Mouse (Mus musculus): ENCODE data around the gene Npff. TPM values are rescaled to one million over a fixed set of nuclear protein-coding genes. Genes with fewer than 3 reads are reported as not detected.

Gene Npff
- 1 to 10 TPM; 2.5 to 2.8 TPM for total RNA-seq (2021)

DNA sequence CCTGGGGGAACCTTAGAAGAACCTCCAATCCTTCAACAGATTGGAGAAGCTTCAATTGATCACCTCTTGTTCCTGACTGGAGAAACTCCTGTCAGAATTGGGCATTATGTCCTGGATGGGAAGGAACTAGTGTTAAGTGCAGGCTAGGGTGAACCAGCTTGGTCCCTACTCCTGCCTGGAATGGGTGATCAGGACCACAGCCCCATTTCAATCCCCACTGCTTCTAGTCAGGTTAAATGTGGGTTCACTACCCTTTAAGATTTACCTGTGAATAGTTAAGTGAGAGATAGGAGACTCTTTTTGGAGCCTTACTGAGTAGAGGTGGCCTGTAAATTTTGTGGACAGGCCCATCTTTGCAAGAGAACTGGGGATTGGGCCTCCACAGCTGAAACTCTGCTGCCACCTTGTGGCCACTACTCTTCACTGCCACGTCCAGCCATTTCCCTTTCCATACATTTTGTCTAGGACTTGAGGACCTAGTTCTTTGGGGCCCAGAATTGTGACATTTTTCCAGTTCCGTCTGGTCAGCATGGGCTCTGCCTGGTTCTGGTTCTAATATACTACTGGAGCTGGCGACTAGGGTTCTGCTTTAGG lies at the start of gene Npff:
TSS of gene Npff (minus strand) at position 51 of the 594 bp plus-strand sequence.
- intact Hi-C loops (cut with DNase I), result loop anchor here (5.0 kb wide), 1 partner anchor 148 kb away; no protein-coding TSS in a partner anchor
- DNase-seq (ENCODE audit: low spot score), result no peak

DNA sequence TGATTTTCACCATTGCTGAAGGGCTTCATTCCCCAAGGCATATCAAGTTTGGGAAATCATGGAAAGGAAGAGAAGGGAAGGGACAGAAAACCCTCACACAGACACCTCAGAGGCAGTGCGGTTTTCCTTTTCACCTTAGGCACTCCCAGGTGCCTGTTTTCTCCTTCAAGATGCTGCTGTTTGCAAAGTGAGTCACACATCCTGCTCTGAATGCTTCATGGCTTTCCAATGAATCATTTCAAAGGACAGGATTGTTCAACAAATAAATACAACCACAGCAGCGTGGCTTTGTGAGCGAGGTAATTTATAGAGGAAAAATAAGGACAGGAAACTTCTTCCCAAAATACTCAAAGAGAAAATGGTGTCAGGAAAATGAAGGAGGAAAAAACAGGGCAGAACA lies 47.3 kb upstream of the Npff start:
- no peak for DNase-seq (ENCODE audit: low spot score)
- intact Hi-C loops (cut with DNase I), result no loop called here

DNA sequence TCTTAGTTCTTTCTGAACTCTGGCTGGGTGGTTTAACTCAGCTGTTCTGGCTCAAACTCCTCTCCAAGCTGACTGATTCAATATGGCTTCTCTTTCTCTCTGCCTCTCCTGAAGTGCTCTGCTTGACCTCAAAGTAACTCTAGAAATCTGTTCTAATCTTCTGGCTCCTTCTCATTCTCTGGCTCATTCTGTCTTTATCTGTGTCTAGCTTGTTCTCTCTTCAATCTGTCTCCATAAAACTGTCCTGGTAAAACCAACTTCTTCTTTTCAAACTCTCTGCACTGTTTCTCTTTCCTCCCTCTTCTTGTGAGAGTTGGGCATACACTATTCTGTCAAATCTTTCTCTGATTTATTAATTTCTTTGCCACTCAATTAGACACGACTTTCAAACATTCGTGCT lies 43.1 kb upstream of the Npff start:
- intact Hi-C loops (cut with DNase I), result no loop called here
- no peak for DNase-seq (ENCODE audit: low spot score)

DNA sequence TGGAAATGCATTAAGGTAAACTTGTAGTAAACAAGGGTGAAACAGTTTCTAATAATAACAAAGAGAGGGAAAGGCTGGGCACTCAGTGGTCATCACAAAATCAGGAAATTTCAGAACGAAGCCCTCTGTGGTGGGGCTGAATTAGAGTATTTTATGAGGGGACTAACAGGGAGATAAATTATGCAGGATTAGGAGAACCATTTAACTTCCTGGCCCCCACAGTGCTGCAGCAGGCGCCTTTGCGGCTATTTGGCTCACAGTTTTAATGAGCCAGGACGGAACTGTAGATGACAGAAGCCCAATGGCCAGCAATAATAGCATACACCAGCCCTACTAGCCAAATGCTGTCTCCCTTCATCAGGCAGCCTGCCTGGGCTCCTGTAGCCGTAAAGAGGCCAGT lies 38.9 kb upstream of the Npff start:
- no peak for DNase-seq (ENCODE audit: low spot score)
- intact Hi-C loops (cut with DNase I), result loop anchor here (5.0 kb wide), 1 partner anchor 59 kb away; no protein-coding TSS in a partner anchor

DNA sequence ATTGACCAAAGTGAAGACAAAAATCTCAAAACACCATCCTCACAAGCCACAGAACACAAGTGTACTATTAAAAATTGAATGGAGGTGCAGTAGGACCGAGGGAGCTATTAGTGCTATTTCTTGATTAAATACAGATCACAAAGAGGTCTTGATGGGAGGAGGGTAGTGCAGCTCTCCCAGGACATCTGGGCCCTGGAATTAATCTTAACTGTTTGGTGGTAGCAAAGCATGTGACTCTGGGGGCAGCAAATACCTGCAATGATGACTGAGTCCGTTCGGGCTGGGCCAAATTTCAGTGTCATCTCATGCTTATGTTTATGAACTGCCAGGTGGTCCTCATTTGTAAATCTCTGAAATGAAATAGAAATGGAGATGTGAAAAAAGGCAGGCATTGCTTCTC lies 38.3 kb upstream of the Npff start:
- DNase-seq (ENCODE audit: low spot score), result no peak
- intact Hi-C loops (cut with DNase I), result loop anchor here (5.0 kb wide), 1 partner anchor 59 kb away; no protein-coding TSS in a partner anchor

DNA sequence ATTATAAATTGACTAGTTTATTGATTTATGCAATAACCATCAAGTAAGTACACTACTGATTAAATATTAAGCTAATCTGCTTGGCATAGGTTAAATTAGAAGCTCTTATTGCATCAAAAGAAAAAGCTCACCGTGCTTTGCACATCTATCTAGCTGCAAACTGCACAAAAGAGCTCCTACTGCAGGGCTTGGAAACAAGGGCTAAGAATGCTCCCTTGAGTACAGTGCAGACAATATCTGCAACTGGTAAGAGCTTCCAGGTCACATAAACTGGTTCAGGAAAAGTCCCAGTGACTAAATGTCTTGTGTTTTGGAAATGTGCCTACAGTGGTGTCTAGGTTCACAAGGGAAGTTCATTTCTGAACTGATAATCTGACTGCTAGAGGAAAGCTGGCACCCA lies 37.7 kb upstream of the Npff start:
- no peak for DNase-seq (ENCODE audit: low spot score)
- intact Hi-C loops (cut with DNase I), result loop anchor here (5.0 kb wide), 1 partner anchor 60 kb away; no protein-coding TSS in a partner anchor

DNA sequence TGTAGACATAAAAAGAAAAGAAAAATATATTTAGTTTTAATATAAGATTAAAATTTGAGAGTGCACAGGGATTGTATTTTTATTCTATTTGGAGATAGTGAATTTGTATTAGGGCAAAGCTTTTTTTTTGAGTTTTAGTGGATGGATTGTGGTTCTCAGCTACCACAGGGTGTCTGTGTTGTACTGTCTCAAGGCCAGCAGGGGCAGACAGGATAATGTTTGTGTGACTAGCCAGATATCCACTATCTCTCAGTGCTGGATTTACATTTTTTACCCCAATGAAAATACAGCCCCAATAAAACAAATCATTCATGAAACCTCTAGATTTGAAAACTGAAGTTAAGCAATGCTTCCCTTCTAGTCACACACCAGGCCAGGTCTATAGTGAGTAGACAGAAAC lies 32.8 kb upstream of the Npff start:
- DNase-seq (ENCODE audit: low spot score), result no peak
- intact Hi-C loops (cut with DNase I), result loop anchor here (5.0 kb wide), 1 partner anchor 110 kb away; no protein-coding TSS in a partner anchor

DNA sequence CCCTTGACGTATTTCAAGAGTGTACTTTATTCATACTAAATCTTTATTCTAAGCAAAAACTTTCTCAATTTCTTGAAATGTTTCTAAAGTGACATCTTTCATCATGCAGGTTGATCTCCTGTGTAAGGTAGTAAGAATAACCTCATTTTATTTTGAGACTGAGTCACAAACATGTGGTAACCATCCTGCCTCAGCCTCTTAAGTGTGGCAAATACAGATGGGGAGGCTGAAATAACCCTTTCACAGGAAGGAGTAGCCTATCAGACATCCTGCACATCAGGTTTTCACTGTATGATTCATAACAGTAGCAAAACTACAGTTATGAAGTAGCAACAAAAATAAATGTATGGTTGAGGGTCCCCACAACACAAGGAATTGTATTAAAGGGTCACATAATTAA lies 30.8 kb upstream of the Npff start:
- DNase-seq (ENCODE audit: low spot score), result no peak
- intact Hi-C loops (cut with DNase I), result loop anchor here (5.0 kb wide), 1 partner anchor 112 kb away; no protein-coding TSS in a partner anchor

DNA sequence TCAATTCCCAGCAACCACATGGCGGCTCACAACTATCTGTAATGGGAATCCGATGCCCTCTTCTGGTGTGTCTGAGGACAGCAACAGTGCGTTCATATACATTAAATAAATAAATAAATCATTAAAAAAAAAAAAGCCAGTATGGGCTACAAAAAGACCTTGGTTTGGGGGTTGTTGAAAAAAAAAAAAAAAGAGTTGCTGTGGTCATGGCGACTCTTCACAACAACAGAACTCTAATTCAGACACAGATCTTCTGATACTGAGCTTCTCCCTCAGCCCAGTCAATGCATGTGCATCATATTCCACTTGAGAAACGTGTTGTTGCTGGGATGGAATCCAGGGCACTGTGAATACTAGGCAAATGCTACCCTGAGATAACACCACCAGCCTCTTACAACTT lies 27.9 kb upstream of the Npff start:
- intact Hi-C loops (cut with DNase I), result no loop called here
- DNase-seq (ENCODE audit: low spot score), result no peak

DNA sequence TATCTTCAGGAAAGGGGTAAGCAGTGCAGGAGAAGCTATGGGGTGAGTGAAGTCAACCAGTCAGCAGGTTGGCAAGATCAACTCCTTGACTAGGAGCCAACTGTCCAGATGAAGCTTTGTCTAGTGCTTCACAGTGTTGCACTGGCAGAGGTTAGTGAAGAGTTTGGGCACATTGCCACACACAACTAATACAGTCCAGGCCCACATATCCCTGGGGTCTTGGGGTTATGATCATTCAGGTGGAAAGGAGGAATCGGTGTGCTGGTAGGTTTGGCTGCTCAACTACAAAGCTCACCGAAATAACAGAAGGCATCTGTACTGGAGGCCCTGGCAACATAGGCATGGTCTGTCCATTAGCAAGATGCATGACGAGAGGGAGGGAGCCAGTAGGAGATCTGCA lies 22.7 kb upstream of the Npff start:
- intact Hi-C loops (cut with DNase I), result no loop called here
- no peak for DNase-seq (ENCODE audit: low spot score)

DNA sequence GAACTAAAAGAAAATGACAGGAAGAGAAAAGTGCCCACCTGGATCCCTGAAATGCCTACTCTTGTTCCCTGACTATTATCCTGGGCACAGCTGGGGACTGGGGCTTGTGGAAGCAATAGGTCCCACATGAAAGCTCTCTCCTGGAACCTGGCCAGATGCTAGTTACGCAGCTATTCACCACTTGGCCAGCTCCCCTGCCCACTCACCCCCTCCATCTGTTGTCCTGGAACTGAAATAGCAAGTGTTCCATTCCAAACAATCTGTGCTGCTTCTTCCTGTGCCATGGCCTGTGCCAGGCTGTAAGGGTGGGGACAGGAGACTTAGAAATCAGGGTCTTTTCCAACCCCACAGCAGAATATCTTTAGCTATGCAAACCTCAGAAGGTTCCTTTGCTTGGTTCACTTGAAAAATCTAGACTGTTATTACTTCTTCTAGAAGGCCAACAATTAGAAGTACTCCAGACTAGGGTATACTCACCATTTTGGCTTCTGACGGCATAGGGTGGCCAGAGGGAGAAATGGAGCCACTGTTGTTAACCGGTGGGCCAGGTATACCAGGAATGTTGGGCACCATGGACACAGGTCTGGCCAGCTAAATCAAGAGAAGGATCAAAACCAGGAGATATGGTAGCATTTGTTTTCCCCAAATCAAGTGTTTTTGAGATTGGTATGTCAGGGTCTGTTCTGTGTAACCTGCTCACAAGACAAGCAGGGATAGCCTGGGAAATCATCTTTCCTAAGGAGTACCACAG lies 22.1 kb upstream of the Npff start:
- DNase-seq (ENCODE audit: low spot score), result peak; percentile 31
- intact Hi-C loops (cut with DNase I), result no loop called here

DNA sequence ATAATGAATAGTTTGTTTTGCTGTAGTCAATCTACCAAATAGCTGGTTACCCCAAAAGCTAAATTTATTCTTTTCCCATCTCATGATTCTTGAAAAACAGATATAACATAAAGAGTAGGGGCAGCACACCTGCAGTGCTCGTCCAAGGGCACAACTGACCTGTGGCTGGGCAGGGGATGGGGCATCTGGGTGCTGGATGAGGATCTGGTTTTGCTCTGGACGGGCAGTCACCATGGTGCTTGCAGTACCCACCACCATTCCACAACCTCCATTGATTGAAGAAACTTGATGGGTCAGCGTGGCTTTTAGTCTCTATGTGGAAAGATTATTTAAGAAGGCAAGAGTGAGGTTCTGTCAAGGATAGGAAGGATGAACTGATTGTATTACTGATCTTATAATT lies 21.5 kb upstream of the Npff start:
- intact Hi-C loops (cut with DNase I), result no loop called here
- DNase-seq (ENCODE audit: low spot score), result no peak

DNA sequence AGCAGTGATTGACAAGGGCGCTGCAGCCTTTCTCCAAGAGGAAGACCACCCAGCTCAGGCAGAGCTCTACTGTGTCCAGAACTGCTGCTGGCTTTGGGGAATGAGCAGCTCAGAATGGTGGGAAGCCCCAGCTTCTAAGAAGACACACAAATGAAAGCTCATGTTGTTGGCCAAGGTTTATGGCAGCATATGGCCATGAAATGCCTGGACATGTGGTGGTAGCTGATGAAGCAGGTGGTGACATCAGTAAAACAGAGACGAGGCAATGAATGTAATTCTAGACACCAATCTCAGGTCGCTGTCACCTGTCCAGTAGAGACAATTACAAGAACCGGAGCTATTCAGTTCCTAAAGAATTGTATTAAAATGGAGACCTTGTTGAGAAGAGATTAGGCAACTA lies 20.1 kb upstream of the Npff start:
- intact Hi-C loops (cut with DNase I), result no loop called here
- no peak for DNase-seq (ENCODE audit: low spot score)

DNA sequence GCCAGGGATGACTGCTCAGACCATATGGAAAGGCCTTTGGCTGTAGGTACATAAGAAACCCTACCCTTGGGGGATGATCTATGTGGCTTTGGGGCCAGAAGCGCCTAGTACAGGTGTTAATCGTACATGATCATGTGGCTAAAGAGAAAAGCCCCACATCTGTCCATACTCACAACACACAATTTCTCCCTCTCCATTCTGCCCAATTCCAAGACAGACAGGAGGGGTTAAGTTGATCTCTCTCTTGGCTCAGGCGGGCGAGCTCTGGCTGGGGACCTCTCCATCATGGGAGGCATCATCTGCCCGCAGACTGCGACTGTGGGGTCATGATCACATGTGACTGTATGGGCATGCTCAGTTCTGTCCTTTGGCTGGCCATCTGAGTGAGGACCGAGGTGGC lies 9.2 kb upstream of the Npff start:
- DNase-seq (ENCODE audit: low spot score), result no peak
- intact Hi-C loops (cut with DNase I), result no loop called here

DNA sequence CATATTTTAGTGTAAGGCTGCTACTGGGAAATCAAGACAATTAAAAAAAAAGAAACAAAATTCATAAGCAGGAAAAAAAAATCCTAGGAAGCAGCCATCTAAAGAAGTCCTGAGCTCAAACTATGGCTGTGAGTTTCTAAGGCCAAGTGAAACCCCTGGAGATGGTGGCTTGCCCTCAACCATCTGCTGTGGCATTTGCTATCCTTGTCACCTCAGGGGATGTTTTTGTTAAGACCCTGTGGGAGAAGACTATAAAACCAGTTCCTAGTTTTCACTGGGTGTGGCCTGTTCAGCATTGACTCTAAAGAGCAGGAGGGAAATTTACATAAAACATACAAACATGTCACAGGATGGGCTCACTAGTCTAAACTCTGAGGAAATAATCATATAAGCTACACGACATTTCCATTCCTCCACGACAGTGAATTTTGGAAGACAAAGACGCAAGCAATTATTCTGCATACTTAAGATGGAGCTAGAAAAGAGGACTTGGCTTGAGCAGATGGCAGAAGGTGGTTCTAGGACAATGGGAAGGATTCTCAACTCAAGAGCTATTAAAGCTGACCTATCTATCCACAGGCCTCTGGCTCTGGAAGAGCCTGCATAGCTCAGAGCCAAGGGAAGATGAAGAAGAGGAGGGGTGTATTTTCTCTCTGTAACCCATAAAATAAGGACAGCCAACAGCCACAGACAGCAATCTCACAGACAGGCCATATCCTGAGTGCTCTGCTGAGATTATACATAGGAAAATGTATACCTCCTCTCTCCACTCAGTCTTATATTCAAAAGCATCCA lies 7.6 kb upstream of the Npff start:
- intact Hi-C loops (cut with DNase I), result no loop called here
- DNase-seq (ENCODE audit: low spot score), result no peak

DNA sequence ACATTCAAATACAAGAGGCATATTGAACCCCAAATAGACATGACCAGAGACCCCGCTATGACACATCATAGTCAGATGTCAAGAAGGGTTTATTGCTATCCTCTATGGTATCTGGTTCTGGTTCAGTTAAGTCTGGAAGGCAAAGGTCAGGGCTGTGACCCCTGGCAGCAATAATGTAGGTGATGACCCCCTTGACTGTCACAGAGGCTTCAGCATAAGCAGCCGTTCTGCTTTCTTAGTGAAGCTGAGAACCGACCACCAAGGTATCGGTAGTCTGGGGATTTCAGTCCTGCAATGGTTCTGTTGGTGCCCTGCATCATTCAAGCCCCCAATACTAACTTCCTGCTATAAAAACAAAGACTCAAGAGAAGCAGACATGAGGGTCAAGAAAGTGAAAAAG lies 6.8 kb upstream of the Npff start:
- intact Hi-C loops (cut with DNase I), result no loop called here
- no peak for DNase-seq (ENCODE audit: low spot score)

DNA sequence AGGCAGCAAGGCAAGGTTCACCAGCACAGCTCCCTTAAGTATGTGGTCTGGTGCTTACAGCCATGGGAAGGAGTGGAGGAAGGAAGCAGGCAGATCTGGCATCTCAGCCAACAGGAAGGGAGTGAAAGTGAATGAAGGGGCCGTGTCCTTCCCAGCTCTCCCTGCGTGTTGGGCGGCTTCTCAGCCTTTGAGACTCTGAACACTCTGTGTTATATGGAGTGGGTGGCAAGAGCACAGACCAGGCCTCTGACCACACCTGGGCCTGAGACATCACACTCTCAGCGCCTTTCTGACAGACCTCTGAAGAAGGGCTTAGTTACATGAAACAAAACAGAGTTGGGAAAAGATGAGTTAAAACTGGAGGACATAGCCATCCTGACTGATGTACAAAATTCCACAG lies 5.8 kb upstream of the Npff start:
- intact Hi-C loops (cut with DNase I), result no loop called here
- no peak for DNase-seq (ENCODE audit: low spot score)

DNA sequence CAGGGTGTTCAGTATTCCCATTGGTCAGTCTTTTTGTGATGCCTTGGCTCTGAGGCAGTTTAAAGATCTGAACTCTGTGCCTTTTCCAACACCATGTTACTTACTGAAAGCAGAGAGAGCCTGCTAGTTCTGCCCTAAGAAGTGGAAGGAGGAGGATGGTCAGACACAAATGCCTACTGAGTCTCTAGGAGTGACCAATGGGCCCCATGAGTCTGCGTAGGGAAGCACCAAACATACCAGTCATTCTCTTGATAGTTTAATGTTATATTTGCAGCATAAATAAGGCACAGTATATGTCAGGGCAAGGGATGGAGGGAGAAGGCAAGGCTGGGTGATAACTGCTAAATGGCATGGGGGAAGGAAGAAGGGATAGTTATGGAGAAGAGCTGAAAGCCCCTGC lies 3.7 kb upstream of the Npff start:
- DNase-seq (ENCODE audit: low spot score), result no peak
- intact Hi-C loops (cut with DNase I), result no loop called here

DNA sequence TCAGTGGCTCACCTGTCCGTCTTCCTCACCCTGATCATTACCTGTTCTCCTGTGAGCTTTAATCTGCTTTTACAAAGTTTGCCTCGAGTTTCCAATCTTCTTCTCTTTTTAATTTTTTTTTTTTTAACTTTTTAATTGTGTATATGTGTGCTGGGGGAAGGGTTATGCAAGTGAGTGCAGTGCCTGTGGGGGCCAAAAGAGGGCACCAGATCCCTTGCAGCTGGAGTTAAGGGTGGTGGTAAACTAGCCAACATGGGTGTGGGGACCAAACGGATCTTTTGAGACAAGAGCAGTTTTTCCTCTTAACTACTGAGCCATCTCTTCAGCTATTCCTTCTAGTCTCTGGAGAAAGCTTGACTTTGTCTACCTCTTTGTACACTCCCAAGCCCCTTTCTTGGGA lies 3.2 kb upstream of the Npff start:
- DNase-seq (ENCODE audit: low spot score), result no peak
- intact Hi-C loops (cut with DNase I), result no loop called here

DNA sequence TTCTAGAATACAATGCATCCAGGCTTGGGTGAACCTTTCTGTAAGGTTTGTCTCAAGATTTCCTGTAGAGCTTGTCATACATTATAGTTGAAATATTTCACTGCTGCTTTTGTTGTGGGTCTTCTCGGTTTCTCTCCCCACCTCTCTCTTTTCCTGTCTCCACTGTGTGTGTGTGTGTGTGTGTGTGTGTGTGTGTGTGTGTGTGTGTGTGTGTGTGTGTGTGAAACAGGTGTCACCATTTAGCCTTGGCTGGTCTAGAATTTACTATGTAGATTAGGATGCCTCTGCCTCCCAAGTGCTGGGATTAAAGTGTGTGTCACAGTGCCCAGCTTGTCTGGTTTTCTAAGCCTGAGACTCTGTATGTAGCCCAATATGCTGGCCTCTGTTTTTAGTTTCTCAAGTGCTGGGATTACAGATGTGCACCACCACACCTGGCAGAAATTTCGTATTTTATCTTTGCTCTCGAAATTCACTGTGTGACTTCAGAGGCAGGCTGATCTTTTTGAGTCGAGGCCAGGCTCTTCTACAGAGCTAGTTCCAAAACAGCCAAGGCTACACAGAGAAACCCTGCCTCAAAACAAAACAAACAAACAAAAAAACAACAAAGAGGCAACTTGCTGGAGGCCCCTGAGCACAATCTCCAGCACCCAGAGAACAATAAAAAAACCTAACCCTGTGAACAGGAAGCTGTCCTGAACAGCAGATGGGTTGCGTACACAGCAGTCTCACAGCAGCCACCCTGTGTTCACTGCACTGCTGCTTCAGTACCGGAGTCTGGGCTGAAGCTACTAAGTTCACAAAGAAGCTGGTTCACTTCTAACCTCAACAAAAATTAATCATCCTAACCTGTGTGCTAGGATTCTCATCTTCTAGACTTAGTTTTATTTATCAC lies 1.6 kb upstream of the Npff start:
- intact Hi-C loops (cut with DNase I), result no loop called here

More for the DNA sequence above, 1.6 kb upstream of the Npff start:
- DNase-seq (ENCODE audit: low spot score), result no peak

All from heart, postnatal 25 days (tissue).